Mouse (Mus musculus) heart, embryonic 14.5 days (tissue): ENCODE data around the gene Vash1. TPM values are rescaled to one million over a fixed set of nuclear protein-coding genes. Genes with fewer than 3 reads are reported as not detected.
A peak's percentile ranks its signal among the peaks of the same experiment; 100 is the strongest.

Experiments
- ATAC-seq: fragments of 200-750 bp; cut with Nextera tagmentation; 2 replicates; pipeline ENCODE4 v1.8.0; 2017; ENCODE audit warnings: low read depth, moderate TSS enrichment; ENCODE audit not compliant: insufficient number of reproducible peaks, insufficient read depth, low FRiP score
- H3K27ac ChIP-seq, 2 experiments: fragments of 200-500 bp in 1 of 2; fragments of 300-500 bp in 1 of 2; sonication (generic) in 1 of 2; replicated peaks in 1 of 2; 2 replicates each; pipeline ENCODE4 v1.5.1; 2012 to 2014; ENCODE audit warnings: low read depth in 2 of 2, low read length in 2 of 2, control low read depth in 1 of 2, mild to moderate bottlenecking in 1 of 2, mixed read lengths in 1 of 2; ENCODE audit not compliant: control insufficient read depth in 1 of 2, insufficient read depth in 1 of 2
- H3K27me3 ChIP-seq: fragments of 300-500 bp; sonication (generic); 2 replicates; pipeline ENCODE4 v1.6.1; 2014; ENCODE audit warnings: mild to moderate bottlenecking, low read length, control low read depth; ENCODE audit not compliant: control insufficient read depth, insufficient read depth
- H3K36me3 ChIP-seq: fragments of 300-500 bp; sonication (generic); 2 replicates; pipeline ENCODE4 v1.6.1; 2014; ENCODE audit warnings: mild to moderate bottlenecking, control low read depth, low read length, mixed read lengths; ENCODE audit not compliant: control insufficient read depth, insufficient read depth
- H3K4me1 ChIP-seq, 2 experiments: fragments of 200-500 bp in 1 of 2; fragments of 300-500 bp in 1 of 2; sonication (generic) in 1 of 2; 2 replicates each; pipeline ENCODE4 v1.6.1; 2012 to 2014; ENCODE audit warnings: low read length in 2 of 2, control low read depth in 1 of 2, mixed read lengths in 1 of 2; ENCODE audit not compliant: control insufficient read depth in 2 of 2, insufficient read depth in 2 of 2
- H3K4me2 ChIP-seq: fragments of 300-500 bp; sonication (generic); 2 replicates; pipeline ENCODE4 v1.6.1; 2014; ENCODE audit warnings: mild to moderate bottlenecking, low read length
- H3K4me3 ChIP-seq, 2 experiments: fragments of 200-500 bp in 1 of 2; fragments of 300-500 bp in 1 of 2; sonication (generic) in 1 of 2; 2 replicates each; pipeline ENCODE4 v1.5.1; 2012 to 2014; ENCODE audit warnings: low read length in 2 of 2, mild to moderate bottlenecking in 2 of 2, control low read depth in 1 of 2, low read depth in 1 of 2, moderate library complexity in 1 of 2; ENCODE audit not compliant: control insufficient read depth in 1 of 2, insufficient read depth in 1 of 2
- H3K9ac ChIP-seq: fragments of 300-500 bp; sonication (generic); 2 replicates; pipeline ENCODE4 v1.6.1; 2014; ENCODE audit warnings: mild to moderate bottlenecking, low read length
- H3K9me3 ChIP-seq: fragments of 300-500 bp; sonication (generic); 2 replicates; pipeline ENCODE4 v1.6.1; 2016; ENCODE audit warnings: low read length, control low read depth; ENCODE audit not compliant: control insufficient read depth
- WGBS: fragments of 180-500 bp; shearing (Covaris S2); extraction: QIAGEN DNeasy Blood & Tissue Kit; methylation state at CpG from one replicate; pipeline ENCODE4 v1.1.7; 2014; 5-methylcytosine and 5-hydroxymethylcytosine counted together
- polyA plus RNA-seq: library from polyadenylated mRNA; unstranded; fragments of >200 nt; fragmentation: Nextera tagmentation; extraction: Ambion mirVana; gene quantifications from 2 replicates; pipeline ENCODE4 v1.2.1, GENCODE M21; 2014

Vash1 gene
- polyA plus RNA-seq, 1 experiment from 2014 or later: 10.7 TPM

DNA sequence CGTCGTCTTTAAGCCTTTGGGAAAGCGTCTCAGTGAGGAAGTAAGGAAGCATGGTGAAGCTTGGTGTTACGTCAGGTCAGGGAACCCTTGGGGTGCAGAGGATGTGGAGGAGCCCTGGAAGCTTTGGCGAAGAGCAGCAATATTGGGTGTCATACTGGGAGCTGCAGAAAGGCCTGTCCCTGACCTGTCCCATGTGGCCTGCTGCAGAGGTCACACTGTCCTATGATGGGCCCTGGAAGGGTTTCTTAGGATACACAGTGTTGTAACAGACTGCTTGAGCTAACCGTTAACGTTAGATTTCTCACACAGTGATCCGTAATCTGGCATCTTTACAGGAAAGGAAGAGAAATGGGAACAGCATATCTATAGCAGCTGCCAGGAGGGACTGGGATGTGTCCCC lies 3.7 kb downstream of the Vash1 start:
- Histone ChIP-seq H3K9me3 (no peaks in the 10 kb centered on the region), H3K9ac (no peak overlapping the region; the same call in 1 of the 2 replicates), H3K27ac (0 out of 4 replicates have a peak overlapping the region, but pooled peaks of 1 of the 2 experiments have one; percentile 14), H3K4me1 (peaks cover 6 to 27% of the 10 kb centered on the region in 2 experiments; a peak in 3 of 4 replicates), H3K4me2 (peak overlapping the region; percentile 99), H3K27me3 (no peaks in the 10 kb centered on the region), H3K4me3 (peak overlapping the region in 1 of 2 experiments; percentile 2; a peak in 1 of 4 replicates), H3K36me3 (peaks cover 13% of the 10 kb centered on the region)
- ATAC-seq: no peak
- 77% methylated on average over 8 of the region's 8 CpGs for WGBS

DNA sequence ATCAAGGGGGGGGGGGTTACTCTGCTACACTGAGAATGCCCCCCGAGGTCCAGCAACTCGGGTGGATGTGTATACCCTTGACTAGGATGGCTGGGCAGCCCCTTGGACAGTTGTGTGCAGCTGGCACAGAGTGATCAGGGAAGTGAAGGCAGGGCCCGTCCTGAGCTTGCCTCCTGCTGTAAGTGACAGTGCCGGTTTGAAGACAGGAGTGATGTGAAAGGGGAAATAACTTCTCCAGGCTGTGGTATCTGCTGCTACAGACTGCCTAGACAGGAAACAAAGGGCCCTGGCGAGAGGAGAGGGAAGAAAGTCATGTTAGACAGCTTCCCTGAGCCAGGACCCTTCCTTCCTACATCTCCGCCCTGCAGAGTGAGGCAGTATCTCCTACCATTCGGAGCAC lies 5.2 kb downstream of the Vash1 start:
- WGBS: 63% methylated on average over 7 of the region's 7 CpGs
- no peak for ATAC-seq
- Histone ChIP-seq H3K27ac (peak overlapping the region; percentile 8 to 25; a peak in 1 of 4 replicates), H3K9ac (no peak overlapping the region), H3K27me3 (no peaks in the 10 kb centered on the region), H3K4me1 (peaks cover 10 to 27% of the 10 kb centered on the region in 2 experiments; a peak in 3 of 4 replicates), H3K9me3 (no peaks in the 10 kb centered on the region), H3K4me2 (no peak overlapping the region; the same call in 1 of the 2 replicates), H3K4me3 (no peak overlapping the region), H3K36me3 (peaks cover 13% of the 10 kb centered on the region)

DNA sequence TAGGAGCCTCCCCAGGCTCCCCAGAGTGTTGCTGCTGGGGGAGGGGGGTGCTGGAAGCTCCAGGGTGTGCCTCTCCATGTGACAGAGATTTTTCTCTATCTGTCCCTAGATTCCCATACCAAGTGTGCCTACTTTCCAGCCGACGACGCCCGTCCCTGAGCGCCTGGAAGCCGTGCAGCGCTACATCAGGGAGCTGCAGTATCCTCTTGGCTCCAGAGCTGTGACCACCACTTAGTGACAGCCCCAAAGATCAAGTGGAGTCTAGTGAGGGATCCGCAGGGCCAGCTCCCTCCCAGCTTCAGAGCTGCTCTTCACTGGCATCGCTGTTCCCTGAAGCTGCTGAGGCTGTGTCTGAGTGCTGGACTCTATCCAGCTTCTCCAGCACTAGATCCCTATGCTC lies 6.8 kb downstream of the Vash1 start:
- Histone ChIP-seq H3K27me3 (no peaks in the 10 kb centered on the region), H3K27ac (no peak overlapping the region), H3K4me3 (no peak overlapping the region), H3K36me3 (peaks cover 26% of the 10 kb centered on the region), H3K9me3 (no peaks in the 10 kb centered on the region), H3K4me1 (peaks cover 9 to 20% of the 10 kb centered on the region in 2 experiments; a peak in 3 of 4 replicates), H3K4me2 (no peak overlapping the region), H3K9ac (no peak overlapping the region)
- no peak for ATAC-seq
- 40% methylated on average over 9 of the region's 9 CpGs for WGBS

DNA sequence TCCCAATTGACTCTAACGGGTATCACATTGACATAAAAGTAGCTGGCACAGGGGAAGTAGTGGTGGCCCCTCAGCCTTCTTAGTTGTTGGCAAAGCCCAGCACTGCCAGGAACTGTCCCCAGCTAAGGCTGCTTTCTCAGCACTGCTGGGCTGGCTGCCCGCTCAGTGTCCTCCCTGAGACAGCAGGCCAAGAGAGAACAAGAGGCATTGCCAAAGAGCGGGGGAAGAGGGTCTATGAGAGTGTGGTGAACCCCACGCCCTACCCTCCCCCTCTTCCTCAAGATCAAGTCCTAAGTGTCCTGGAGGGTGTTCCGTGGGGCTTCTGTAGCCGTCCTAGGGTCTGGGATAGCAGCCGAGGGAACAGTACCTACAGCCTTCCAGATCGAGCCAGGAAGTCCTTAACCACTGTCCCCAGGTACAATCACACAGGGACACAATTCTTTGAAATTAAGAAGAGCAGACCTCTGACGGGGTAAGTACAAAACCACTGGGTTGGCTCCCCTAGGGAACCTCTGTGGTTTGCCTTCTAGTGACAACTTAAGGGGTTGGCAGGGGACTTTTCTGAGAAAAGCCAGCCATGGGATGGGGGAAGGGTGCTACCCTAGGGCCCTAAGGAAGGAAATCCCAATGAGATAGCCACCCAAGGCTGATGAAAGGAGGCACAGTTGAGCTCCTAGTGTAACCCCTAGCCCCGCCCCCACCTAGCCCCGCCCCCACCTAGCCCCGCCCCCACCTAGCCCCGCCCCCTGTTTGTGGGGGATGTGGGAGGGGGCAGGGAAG lies 8.2 kb downstream of the Vash1 start:
- no peaks in the 10 kb centered on the region for H3K27me3 ChIP-seq
- WGBS: 59% methylated on average over 11 of the region's 13 CpGs
- H3K4me1 ChIP-seq: peaks cover 13 to 18% of the 10 kb centered on the region in 2 experiments; a peak in 3 of 4 replicates
- no peak for ATAC-seq
- H3K4me2 ChIP-seq: no peak overlapping the region
- H3K9ac ChIP-seq: no peak overlapping the region
- H3K36me3 ChIP-seq: peaks cover 30% of the 10 kb centered on the region
- H3K27ac ChIP-seq: peak overlapping the region; percentile 15 to 55; a peak in 3 of 4 replicates
- no peak overlapping the region for H3K4me3 ChIP-seq
- no peaks in the 10 kb centered on the region for H3K9me3 ChIP-seq

GRCm38 (mm10) chr12:86687445-86687955 lies 9.0 kb downstream of the Vash1 start:
- WGBS: 67% methylated on average over 4 of the region's 4 CpGs
- no peaks in the 10 kb centered on the region for H3K9me3 ChIP-seq
- ATAC-seq: no peak
- H3K4me3 ChIP-seq: no peak overlapping the region
- H3K9ac ChIP-seq: no peak overlapping the region
- H3K4me1 ChIP-seq: peaks cover 13 to 24% of the 10 kb centered on the region in 2 experiments; a peak in 3 of 4 replicates
- peak overlapping the region; percentile 52 to 55; a peak in 3 of 4 replicates for H3K27ac ChIP-seq
- no peaks in the 10 kb centered on the region for H3K27me3 ChIP-seq
- H3K4me2 ChIP-seq: no peak overlapping the region
- peaks cover 33% of the 10 kb centered on the region for H3K36me3 ChIP-seq

GRCm38 (mm10) chr12:86687971-86688573 lies 9.6 kb downstream of the Vash1 start:
- Histone ChIP-seq H3K27me3 (no peaks in the 10 kb centered on the region), H3K4me1 (peaks cover 19 to 28% of the 10 kb centered on the region in 2 experiments; a peak in 3 of 4 replicates), H3K36me3 (peaks cover 27% of the 10 kb centered on the region), H3K4me2 (no peak overlapping the region), H3K9ac (no peak overlapping the region), H3K9me3 (no peaks in the 10 kb centered on the region), H3K4me3 (no peak overlapping the region), H3K27ac (peak overlapping the region in 1 of 2 experiments; percentile 55; a peak in 3 of 4 replicates)
- 67% methylated on average over 4 of the region's 4 CpGs for WGBS
- ATAC-seq: peak; percentile 34; the same call in 1 of the 2 replicates

DNA sequence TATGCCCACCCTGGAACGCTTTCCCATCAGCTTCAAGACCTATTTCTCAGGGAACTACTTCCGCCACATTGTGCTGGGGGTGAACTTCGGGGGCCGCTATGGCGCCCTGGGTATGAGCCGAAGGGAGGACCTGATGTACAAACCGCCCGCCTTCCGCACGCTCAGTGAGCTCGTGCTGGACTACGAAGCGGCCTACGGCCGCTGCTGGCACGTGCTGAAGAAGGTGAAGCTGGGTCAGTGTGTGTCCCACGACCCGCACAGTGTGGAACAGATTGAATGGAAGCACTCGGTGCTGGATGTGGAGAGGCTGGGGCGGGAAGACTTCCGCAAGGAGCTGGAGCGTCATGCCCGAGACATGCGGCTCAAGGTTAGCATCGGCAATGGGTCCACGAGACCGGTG lies 10.4 kb downstream of the Vash1 start:
- no peak overlapping the region for H3K4me3 ChIP-seq
- 97% methylated on average over 27 of the region's 27 CpGs for WGBS
- no peak for ATAC-seq
- no peak overlapping the region for H3K9ac ChIP-seq
- no peak overlapping the region for H3K27ac ChIP-seq
- peaks cover 27% of the 10 kb centered on the region for H3K36me3 ChIP-seq
- no peaks in the 10 kb centered on the region for H3K27me3 ChIP-seq
- no peak overlapping the region for H3K4me2 ChIP-seq
- peaks cover 22 to 30% of the 10 kb centered on the region in 2 experiments; a peak in 3 of 4 replicates for H3K4me1 ChIP-seq
- no peaks in the 10 kb centered on the region for H3K9me3 ChIP-seq
